ENCODE assay signal across 8 mouse cellular contexts in genomic region chr11:94630199-94631011, GRCm38 (mm10). TPM values are rescaled to one million over a fixed set of nuclear protein-coding genes. Genes with fewer than 3 reads are reported as not detected.
DNase-seq lines count a peak whose midpoint lies in the region; ATAC-seq and TF ChIP-seq lines count a peak whose summit lies in the region.

No protein-coding gene starts in this region.

- H3K27me3 ChIP-seq in intestine, embryonic 15.5 days (replicated peaks) = no peaks in the 10 kb centered on the region
- no peaks in the 10 kb centered on the region for H3K27me3 ChIP-seq in liver, postnatal 0 days (ENCODE audit: insufficient read depth, low read length)
- no peaks in the 10 kb centered on the region for H3K27me3 ChIP-seq in neural tube, embryonic 15.5 days (replicated peaks)

- H3K4me3 ChIP-seq in intestine, embryonic 15.5 days (replicated peaks) = peak overlapping the region; percentile 98
- peak overlapping the region; percentile 85 for H3K4me3 ChIP-seq in liver, postnatal 0 days (ENCODE audit: low read depth, low read length)
- H3K4me3 ChIP-seq in neural tube, embryonic 15.5 days (replicated peaks) = peak overlapping the region; percentile 94

- H3K27ac ChIP-seq in intestine, embryonic 15.5 days = peak overlapping the region; percentile 82
- peak overlapping the region; percentile 80 for H3K27ac ChIP-seq in liver, postnatal 0 days (ENCODE audit: low read depth)
- H3K27ac ChIP-seq in neural tube, embryonic 15.5 days (replicated peaks) = peak overlapping the region; percentile 79

- peak overlapping the region; percentile 81 for H3K4me2 ChIP-seq in intestine, embryonic 15.5 days (replicated peaks)
- H3K4me2 ChIP-seq in liver, postnatal 0 days (ENCODE audit: low read depth, low read length) = peak overlapping the region; percentile 88
- peak overlapping the region; percentile 85 for H3K4me2 ChIP-seq in neural tube, embryonic 15.5 days

- H3K36me3 ChIP-seq in intestine, embryonic 15.5 days = peaks cover 26% of the 10 kb centered on the region
- H3K36me3 ChIP-seq in liver, postnatal 0 days (replicated peaks; ENCODE audit: insufficient read depth, low read length) = peaks cover 35% of the 10 kb centered on the region
- peaks cover 35% of the 10 kb centered on the region for H3K36me3 ChIP-seq in neural tube, embryonic 15.5 days

- peak overlapping the region; percentile 86 for H3K9ac ChIP-seq in intestine, embryonic 15.5 days
- peak overlapping the region; percentile 86 for H3K9ac ChIP-seq in liver, postnatal 0 days (replicated peaks)
- H3K9ac ChIP-seq in neural tube, embryonic 15.5 days (replicated peaks) = peak overlapping the region; percentile 90

- H3K4me1 ChIP-seq in intestine, embryonic 15.5 days (replicated peaks) = peaks cover 10% of the 10 kb centered on the region; the same call in 1 of the 2 replicates
- peaks cover 10% of the 10 kb centered on the region for H3K4me1 ChIP-seq in liver, postnatal 0 days (ENCODE audit: insufficient read depth)
- H3K4me1 ChIP-seq in neural tube, embryonic 15.5 days = peaks cover 14% of the 10 kb centered on the region

- 11% methylated on average over 26 of the region's 26 CpGs for WGBS in intestine, embryonic 15.5 days
- WGBS in liver, postnatal 0 days (ENCODE audit: insufficient replicate concordance) = 6% methylated on average over 26 of the region's 26 CpGs
- 10% methylated on average over 26 of the region's 26 CpGs for WGBS in neural tube, embryonic 15.5 days

- no peak for TF ChIP-seq EP300 in liver, postnatal 0 days (IDR thresholded peaks at IDR 0.05; ENCODE audit: low read depth)

- DNase-seq in spleen, adult 12 weeks (ENCODE audit: low spot score) = peak; percentile 41
- DNase-seq in spleen, postnatal 14 days (ENCODE audit: low spot score in 2 of 2) = no peak
- DNase-seq in gastrocnemius, postnatal 36 days = peak; percentile 35 to 49
- DNase-seq in liver, postnatal 0 days = peak; percentile 69
- peak; percentile 71 for DNase-seq in urinary bladder, postnatal 14 days (ENCODE audit: low spot score)

- intact Hi-C loops in gastrocnemius, postnatal 36 days (cut with DNase I) = loop anchor here (5.0 kb wide), 1 partner anchor 82 kb away; no protein-coding TSS in a partner anchor

- no peak for TF ChIP-seq CTCF in liver, postnatal 0 days (IDR thresholded peaks at IDR 0.05; ENCODE audit: low read depth)

- ATAC-seq in common myeloid progenitor, adult 5-6 weeks (replicated peaks; ENCODE audit: low read depth, poor library complexity, severe bottlenecking) = 0 out of 2 replicates have a peak, but pooled peaks have one; percentile 7
- peak; percentile 54 for ATAC-seq in intestine, embryonic 15.5 days
- peak; percentile 70 for ATAC-seq in liver, postnatal 0 days
- no peak for ATAC-seq in neural tube, embryonic 15.5 days (ENCODE audit: low FRiP score)

- no peaks in the 10 kb centered on the region for H3K9me3 ChIP-seq in intestine, embryonic 15.5 days
- H3K9me3 ChIP-seq in liver, postnatal 0 days (ENCODE audit: low read length) = no peaks in the 10 kb centered on the region
- H3K9me3 ChIP-seq in neural tube, embryonic 15.5 days (replicated peaks) = no peaks in the 10 kb centered on the region

RNA-seq across cellular contexts. Expression of gene Lrrc59, which starts 0.8 kb away (rescaled TPM):
- total RNA-seq in common myeloid progenitor, adult 5-6 weeks (2017) = 149 and 151 TPM in 2 replicates
- 10 to 100 TPM; 31.3 to 31.4 TPM for total RNA-seq in gastrocnemius, postnatal 36 days (2021)
- 232 and 251 TPM in 2 replicates for polyA plus RNA-seq in intestine, embryonic 15.5 days (2015; fragmentation: Nextera tagmentation; extraction: Ambion mirVana)
- 51.7 and 57.0 TPM in 2 replicates for polyA plus RNA-seq in liver, postnatal 0 days (2015; fragmentation: Nextera tagmentation; extraction: Ambion mirVana)
- 148 and 163 TPM in 2 replicates for polyA plus RNA-seq in neural tube, embryonic 15.5 days (2015; fragmentation: Nextera tagmentation; extraction: Ambion mirVana)

RNA-seq across cellular contexts. Expression of gene Mrpl27, which starts 23.2 kb away (rescaled TPM):
- 35.0 and 63.6 TPM in 2 replicates for total RNA-seq in common myeloid progenitor, adult 5-6 weeks (2017)
- 10 to 100 TPM; 45.0 to 50.1 TPM for total RNA-seq in gastrocnemius, postnatal 36 days (2021)
- 134 and 148 TPM in 2 replicates for polyA plus RNA-seq in intestine, embryonic 15.5 days (2015; fragmentation: Nextera tagmentation; extraction: Ambion mirVana)
- 73.2 and 81.4 TPM in 2 replicates for polyA plus RNA-seq in liver, postnatal 0 days (2015; fragmentation: Nextera tagmentation; extraction: Ambion mirVana)
- polyA plus RNA-seq in neural tube, embryonic 15.5 days (2015; fragmentation: Nextera tagmentation; extraction: Ambion mirVana) = 146 and 154 TPM in 2 replicates

RNA-seq across cellular contexts. Expression of gene Eme1, which starts 23.4 kb away (rescaled TPM):
- total RNA-seq in common myeloid progenitor, adult 5-6 weeks (2017) = 35.2 and 37.9 TPM in 2 replicates
- total RNA-seq in gastrocnemius, postnatal 36 days (2021) = under 1 TPM in 1 of 2 experiments, not detected in 1; 0.26 TPM
- 16.2 and 18.0 TPM in 2 replicates for polyA plus RNA-seq in intestine, embryonic 15.5 days (2015; fragmentation: Nextera tagmentation; extraction: Ambion mirVana)
- 4.5 and 4.9 TPM in 2 replicates for polyA plus RNA-seq in liver, postnatal 0 days (2015; fragmentation: Nextera tagmentation; extraction: Ambion mirVana)
- polyA plus RNA-seq in neural tube, embryonic 15.5 days (2015; fragmentation: Nextera tagmentation; extraction: Ambion mirVana) = 2.3 and 5.3 TPM in 2 replicates

RNA-seq across cellular contexts. Expression of gene Acsf2, which starts 28.7 kb away (rescaled TPM):
- 7.9 and 8.1 TPM in 2 replicates for total RNA-seq in common myeloid progenitor, adult 5-6 weeks (2017)
- 1 to 10 TPM; 2.1 to 3.1 TPM for total RNA-seq in gastrocnemius, postnatal 36 days (2021)
- polyA plus RNA-seq in intestine, embryonic 15.5 days (2015; fragmentation: Nextera tagmentation; extraction: Ambion mirVana) = 3.0 and 4.2 TPM in 2 replicates
- polyA plus RNA-seq in liver, postnatal 0 days (2015; fragmentation: Nextera tagmentation; extraction: Ambion mirVana) = 4.2 and 4.4 TPM in 2 replicates
- polyA plus RNA-seq in neural tube, embryonic 15.5 days (2015; fragmentation: Nextera tagmentation; extraction: Ambion mirVana) = 1.1 and 3.2 TPM in 2 replicates

RNA-seq across cellular contexts. Expression of gene Xylt2, which starts 46.9 kb away (rescaled TPM):
- 6.6 and 8.6 TPM in 2 replicates for total RNA-seq in common myeloid progenitor, adult 5-6 weeks (2017)
- 1 to 10 TPM; 3.2 to 4.5 TPM for total RNA-seq in gastrocnemius, postnatal 36 days (2021)
- 16.1 and 16.6 TPM in 2 replicates for polyA plus RNA-seq in intestine, embryonic 15.5 days (2015; fragmentation: Nextera tagmentation; extraction: Ambion mirVana)
- 2.7 and 2.9 TPM in 2 replicates for polyA plus RNA-seq in liver, postnatal 0 days (2015; fragmentation: Nextera tagmentation; extraction: Ambion mirVana)
- 15.4 and 16.8 TPM in 2 replicates for polyA plus RNA-seq in neural tube, embryonic 15.5 days (2015; fragmentation: Nextera tagmentation; extraction: Ambion mirVana)

Comparison
In these comparisons a context has a peak if more than half of its experiments do, and no peak if none do; other contexts are left out.
1. DNase-seq: peak in spleen, adult 12 weeks (single experiment), gastrocnemius, postnatal 36 days (2 of 2), liver, postnatal 0 days (single experiment) and urinary bladder, postnatal 14 days (single experiment); none in spleen, postnatal 14 days (0 of 2).
2. Peak in every context shown above with its lines, with median percentiles within 50 percentile points of each other: H3K27ac ChIP-seq, H3K4me2 ChIP-seq, H3K4me3 ChIP-seq and H3K9ac ChIP-seq.